Mouse (Mus musculus) stomach, postnatal 0 days (tissue): ENCODE measurements around the gene Gm28372.

ENCODE experiments used
- CTCF ChIP-seq: IDR thresholded peaks from 2 replicates; pipeline ENCODE4 v1.5.1; 2016; ENCODE audit warnings: antibody characterized with exemption, low read depth, mild to moderate bottlenecking, moderate library complexity
- EP300 ChIP-seq: optimal IDR thresholded peaks from 2 replicates; pipeline ENCODE3; 2016; ENCODE audit warnings: antibody characterized with exemption

GRCm38 (mm10) chr2:130383895-130384294 lies 21.1 kb upstream of the Gm28372 start:
- no peak for TF ChIP-seq CTCF
- no peak for TF ChIP-seq EP300
